Mouse (Mus musculus): Measurements from ENCODE around the gene Upb1. TPM values are rescaled to one million over a fixed set of nuclear protein-coding genes. Genes with fewer than 3 reads are reported as not detected.
"Not testable (repeated sequence)": the region's sequence is repeated elsewhere in the genome, so short reads cannot be mapped to it uniquely, and the experiment has no call there.

Gene Upb1
- total RNA-seq, 2 experiments from 2014 or later = 0.19 TPM; not detected in 1

- no peak for ATAC-seq (replicated peaks; ENCODE audit: low FRiP score, low TSS enrichment, poor library complexity, severe bottlenecking)
Measured at GRCm38 (mm10) chr10:75447489-75447888, 46.6 kb downstream of the Upb1 start.

DNA sequence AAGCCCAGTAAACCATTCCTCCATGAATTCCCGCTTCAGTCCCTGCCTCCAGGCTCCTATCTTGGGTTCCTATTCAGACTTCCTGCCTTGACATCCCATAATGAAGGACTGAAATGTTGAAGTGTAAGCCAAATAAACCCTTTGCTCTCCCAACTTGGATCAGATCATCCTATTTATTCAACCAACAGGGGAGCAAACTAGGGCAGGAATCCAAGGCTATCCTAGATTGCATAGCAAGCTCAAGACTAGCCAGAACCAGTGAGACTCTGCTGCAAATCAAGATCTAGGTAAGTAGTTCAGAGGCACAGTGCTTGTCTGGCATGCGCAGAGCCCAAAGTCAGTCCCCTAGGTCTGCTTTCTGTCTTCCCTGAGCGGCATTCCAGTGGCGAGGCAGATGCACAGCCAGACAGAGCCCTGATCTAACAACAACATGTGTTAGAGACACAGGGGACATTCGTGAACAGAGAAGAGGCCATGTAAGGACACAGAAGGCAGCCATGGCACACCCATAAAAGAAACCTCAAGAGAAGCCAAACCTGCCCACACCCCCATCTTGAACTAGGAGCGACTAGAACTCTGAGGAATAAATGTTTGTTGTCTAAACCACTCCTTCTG is 48.0 kb downstream of the Upb1 start:
- no peak for ATAC-seq (replicated peaks; ENCODE audit: low FRiP score, low TSS enrichment, poor library complexity, severe bottlenecking)

- ATAC-seq (replicated peaks; ENCODE audit: low FRiP score, low TSS enrichment, poor library complexity, severe bottlenecking) = no peak
Measured at GRCm38 (mm10) chr10:75450331-75450730, 49.4 kb downstream of the Upb1 start.

DNA sequence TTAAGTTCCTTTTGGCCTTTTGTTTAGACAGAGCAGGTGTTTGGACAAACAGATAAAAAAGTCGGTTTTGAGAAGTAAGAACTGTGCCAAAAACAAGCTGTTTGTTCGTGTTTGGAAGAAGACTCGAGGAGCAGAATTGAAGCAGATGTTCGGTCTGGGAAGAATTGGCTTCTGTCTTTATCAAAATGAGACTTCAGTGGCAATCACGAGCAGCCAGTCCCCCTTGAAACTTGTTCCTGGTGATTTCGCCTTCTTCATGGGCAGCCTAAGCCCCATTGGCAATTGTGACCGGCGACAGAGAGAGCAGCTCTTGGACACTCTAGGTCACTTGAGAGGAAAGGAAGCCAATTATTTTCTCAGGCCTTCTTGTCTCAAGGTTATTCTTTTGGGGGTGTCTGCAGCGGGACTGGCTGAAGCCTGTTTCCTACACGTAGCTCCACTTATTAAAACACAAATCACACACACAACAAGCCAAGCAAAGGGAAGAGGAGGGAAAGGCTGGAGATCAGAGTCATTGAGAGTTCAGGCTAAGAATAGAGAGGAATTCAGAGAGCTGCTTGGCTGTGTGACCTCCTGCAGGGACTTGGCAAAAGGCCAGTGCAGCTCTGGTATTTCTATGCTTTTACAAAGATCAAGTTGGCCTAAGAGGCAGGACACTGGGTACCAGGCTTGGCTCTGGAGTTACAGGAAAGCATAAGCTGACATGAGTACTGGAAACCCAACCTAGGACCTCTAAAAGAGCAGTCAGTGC is 50.3 kb downstream of the Upb1 start:
- ATAC-seq (replicated peaks; ENCODE audit: low FRiP score, low TSS enrichment, poor library complexity, severe bottlenecking) = no peak

- peak; percentile 52; the same call in 1 of the 2 replicates for ATAC-seq (replicated peaks; ENCODE audit: low FRiP score, low TSS enrichment, poor library complexity, severe bottlenecking)
Measured at GRCm38 (mm10) chr10:75456061-75456831, 55.3 kb downstream of the Upb1 start.

DNA sequence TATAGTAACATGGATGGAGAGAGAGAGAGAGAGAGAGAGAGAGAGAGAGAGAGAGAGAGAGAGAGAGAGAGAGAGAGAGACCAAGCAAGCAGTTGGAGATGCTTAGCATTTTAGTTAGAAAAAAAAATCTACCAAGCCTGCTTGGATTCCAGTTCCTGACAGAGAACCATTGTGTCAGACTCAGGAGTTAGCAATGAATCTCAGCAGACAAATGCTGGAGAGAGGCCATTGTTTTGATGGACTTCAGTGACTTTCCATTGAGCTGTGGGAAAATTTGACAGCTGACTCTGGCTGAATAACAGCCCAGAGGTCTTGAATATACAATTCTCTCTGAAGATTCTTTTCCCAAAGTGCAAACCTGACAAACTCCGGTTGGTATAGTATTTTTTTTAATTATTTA is 56.9 kb downstream of the Upb1 start:
- ATAC-seq (replicated peaks; ENCODE audit: low FRiP score, low TSS enrichment, poor library complexity, severe bottlenecking) = no peak

DNA sequence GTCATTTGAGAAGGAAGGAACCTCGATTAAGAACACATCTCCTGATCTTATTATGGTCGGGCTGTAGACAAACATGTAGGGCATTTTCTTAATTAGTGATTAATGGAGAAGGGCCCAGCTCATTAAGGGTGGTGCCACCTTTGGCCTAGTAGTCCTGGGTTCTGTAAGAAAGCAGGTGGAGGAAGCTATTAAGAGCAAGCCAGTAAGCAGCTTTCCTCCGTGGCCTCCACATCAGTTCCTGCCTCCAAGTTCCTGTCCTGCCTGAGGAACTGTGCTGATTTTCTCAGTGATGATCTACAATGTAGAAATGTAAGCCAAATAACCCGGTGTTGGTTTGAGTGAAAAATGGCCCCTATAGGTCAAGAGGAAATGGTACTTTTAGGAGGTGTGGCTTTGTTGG is 57.4 kb downstream of the Upb1 start:
- ATAC-seq (replicated peaks; ENCODE audit: low FRiP score, low TSS enrichment, poor library complexity, severe bottlenecking) = no peak

- ATAC-seq (replicated peaks; ENCODE audit: low FRiP score, low TSS enrichment, poor library complexity, severe bottlenecking) = no peak
Measured at GRCm38 (mm10) chr10:75462728-75463127, 61.8 kb downstream of the Upb1 start.

- ATAC-seq (replicated peaks; ENCODE audit: low FRiP score, low TSS enrichment, poor library complexity, severe bottlenecking) = no peak
Measured at GRCm38 (mm10) chr10:75465781-75466550, 65.1 kb downstream of the Upb1 start.

DNA sequence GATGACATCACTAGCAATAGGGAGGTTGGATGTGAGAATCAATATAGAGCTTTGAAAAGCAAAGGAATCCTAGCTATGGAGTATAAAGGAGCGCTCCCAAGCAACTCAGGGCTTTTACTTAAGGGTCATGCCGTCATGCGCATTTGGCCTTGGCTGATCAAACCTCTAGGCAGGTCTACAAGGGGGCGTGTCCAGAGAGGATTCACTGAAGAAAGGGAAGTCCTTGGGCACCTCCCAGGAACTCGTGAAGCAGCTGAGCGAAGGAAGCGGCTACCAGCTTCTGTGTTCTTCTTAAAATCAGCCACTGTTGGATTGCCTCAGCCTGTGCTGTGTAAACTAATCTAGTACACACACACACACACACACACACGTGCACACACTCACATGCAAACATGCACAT is 72.5 kb downstream of the Upb1 start:
- ATAC-seq (replicated peaks; ENCODE audit: low FRiP score, low TSS enrichment, poor library complexity, severe bottlenecking) = no peak

- no peak for ATAC-seq (replicated peaks; ENCODE audit: low FRiP score, low TSS enrichment, poor library complexity, severe bottlenecking)
Measured at GRCm38 (mm10) chr10:75474571-75474970, 73.7 kb downstream of the Upb1 start.

DNA sequence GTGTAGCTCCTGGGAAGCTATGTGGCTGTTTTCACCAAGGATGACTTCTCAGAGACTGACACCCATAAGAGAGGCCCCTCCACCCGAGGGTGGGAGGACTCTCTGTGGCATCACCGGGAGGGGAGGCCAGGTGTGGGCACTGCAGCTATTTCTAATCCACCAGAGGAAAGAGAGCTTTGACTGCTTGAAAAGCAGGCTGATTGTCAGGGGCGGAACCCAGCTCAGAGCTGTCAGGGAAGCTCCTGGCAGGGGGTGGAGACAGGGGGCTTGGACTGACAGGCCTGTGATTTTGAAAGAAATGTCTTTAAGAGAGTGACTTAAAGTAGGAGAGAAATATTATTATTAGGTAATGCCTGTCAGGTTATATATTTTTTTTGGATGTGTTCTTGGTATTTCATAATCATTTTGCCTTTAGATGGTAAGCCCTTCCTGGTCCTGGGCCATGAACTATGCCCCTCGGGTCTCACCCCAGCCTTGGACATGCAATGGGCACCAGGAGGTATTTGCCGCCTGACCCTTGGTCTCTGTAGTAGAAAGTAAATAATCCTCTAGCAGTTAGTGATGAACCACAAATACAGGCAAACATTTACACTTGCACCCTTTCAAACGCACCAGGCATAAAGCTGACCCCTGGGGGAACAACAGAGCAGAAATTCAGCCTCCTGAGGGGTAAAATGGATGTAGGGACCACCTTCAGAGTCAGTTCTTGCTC is 74.4 kb downstream of the Upb1 start:
- not testable (repeated sequence) for ATAC-seq (replicated peaks; ENCODE audit: low FRiP score, low TSS enrichment, poor library complexity, severe bottlenecking)

DNA sequence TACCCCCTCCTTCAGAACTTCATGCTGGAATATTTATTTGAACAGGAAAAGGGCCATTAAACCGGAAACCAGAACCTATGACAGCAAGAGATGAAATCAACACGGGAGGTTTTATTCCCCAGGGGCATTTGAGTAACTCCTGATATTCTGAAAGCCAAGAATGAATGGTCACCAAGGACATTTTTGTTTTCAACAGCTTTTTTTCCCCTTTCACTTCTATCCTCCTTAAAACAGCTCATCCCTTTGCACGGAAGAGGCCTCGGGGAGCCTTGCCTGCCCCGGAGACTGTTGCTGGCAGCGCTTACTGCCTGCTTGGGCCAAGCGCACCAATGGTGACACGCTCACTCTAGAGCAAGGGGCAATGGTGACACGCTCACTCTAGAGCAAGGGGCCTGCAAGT is 76.1 kb downstream of the Upb1 start:
- ATAC-seq (replicated peaks; ENCODE audit: low FRiP score, low TSS enrichment, poor library complexity, severe bottlenecking) = no peak

DNA sequence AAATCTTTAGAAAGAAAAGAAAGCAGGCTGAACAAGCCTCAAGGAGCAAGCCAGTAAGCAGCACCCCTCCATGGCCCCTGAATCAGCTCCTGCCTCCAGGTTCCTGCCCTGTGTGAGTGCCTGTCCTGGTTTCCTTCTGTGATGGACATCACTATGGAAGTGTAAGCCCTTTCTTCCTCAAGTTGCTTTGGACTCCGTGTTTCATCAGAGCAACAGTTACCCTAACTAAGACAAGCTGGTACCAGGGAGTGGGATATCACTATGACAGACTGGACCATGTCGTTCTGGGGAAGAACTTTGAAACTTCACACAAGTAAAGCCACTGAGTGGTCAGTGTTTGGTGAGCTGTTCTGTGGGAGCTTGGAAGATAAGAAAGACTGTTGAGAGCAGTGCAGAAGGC is 79.0 kb downstream of the Upb1 start:
- ATAC-seq (replicated peaks; ENCODE audit: low FRiP score, low TSS enrichment, poor library complexity, severe bottlenecking) = no peak

GRCm38 (mm10) chr10:75481703-75482102 is 80.8 kb downstream of the Upb1 start:
- no peak for ATAC-seq (replicated peaks; ENCODE audit: low FRiP score, low TSS enrichment, poor library complexity, severe bottlenecking)

DNA sequence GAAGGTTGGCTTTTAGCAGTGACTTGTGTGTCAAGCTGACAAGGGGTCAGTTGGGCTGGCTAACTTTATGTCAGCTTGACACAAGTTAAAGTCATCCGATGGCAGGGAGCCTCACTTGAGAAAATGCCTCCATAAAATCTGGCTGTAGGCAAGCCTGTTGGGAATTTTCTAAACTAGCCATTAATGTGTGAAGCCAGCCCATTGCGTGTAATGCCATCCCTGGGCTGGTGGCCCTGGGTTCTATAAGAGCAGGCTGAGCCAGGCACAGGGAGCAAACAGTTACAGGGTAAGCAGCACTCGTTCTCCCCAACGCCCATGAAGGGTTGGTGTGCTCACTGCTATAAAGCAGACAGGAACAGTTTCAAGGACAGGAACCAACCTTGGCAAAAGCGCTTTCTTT is 81.4 kb downstream of the Upb1 start:
- ATAC-seq (replicated peaks; ENCODE audit: low FRiP score, low TSS enrichment, poor library complexity, severe bottlenecking) = no peak

DNA sequence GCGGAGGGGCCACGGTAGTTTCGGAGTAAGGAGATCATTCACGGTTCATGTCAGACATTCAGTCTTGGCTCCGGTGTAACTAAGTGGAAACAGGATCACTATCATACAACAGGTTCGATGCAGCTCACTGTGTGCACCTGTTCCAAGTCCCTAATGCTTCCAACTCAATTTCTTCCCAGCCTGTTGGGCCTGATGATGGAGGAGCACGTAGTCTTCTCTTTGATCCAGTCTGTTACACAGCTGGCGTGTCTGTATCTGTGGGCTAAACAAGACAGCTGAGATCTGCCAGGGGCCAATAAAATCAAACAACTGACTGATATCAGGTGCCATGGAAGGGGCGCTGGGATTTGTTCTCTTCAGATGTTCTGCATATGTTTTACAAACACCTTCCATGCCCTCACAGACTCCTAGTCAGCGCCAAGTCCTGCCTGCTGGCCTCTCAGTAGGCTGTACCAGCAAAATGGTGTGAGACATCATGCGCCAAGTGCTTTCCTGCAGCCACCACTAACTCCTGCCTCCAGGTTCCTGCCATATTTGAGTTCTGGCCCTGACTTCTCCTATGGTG is 82.1 kb downstream of the Upb1 start:
- ATAC-seq (replicated peaks; ENCODE audit: low FRiP score, low TSS enrichment, poor library complexity, severe bottlenecking) = no peak

DNA sequence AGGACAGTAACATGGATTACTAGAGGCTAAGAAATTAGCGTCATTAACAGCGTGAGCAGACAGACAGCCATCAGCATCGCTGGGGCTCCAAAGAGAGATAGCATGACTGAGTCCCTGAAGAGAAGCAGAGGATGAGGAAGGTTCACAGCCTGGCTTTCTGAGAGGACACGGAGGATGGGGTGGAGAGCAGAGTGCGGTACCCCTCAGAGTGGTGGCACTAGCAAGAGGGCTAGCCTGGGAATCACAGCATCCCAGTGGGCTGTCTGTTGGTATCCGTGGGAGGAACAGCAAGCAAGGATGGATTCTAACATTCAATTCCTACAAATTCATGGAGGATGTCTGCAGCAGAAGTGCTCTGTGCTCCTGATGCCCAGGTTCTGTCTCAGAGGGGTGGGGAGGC is 83.2 kb downstream of the Upb1 start:
- no peak for ATAC-seq (replicated peaks; ENCODE audit: low FRiP score, low TSS enrichment, poor library complexity, severe bottlenecking)

- no peak for ATAC-seq (replicated peaks; ENCODE audit: low FRiP score, low TSS enrichment, poor library complexity, severe bottlenecking)
Measured at GRCm38 (mm10) chr10:75484767-75485166, 83.9 kb downstream of the Upb1 start.

Data from megakaryocyte-erythroid progenitor cell, adult 5-6 weeks (primary cell).